Mouse (Mus musculus) c-Kit-negative CD71-positive TER-119-positive erythroid progenitor cells, embryonic 14.5 days (primary cell): ENCODE data around the gene BC017158.

Experiments
- DNase-seq: peaks from one replicate; pipeline ENCODE4 v3.0.0-alpha.2; 2013; ENCODE audit warnings: low read depth, low spot score

Gene BC017158

DNA sequence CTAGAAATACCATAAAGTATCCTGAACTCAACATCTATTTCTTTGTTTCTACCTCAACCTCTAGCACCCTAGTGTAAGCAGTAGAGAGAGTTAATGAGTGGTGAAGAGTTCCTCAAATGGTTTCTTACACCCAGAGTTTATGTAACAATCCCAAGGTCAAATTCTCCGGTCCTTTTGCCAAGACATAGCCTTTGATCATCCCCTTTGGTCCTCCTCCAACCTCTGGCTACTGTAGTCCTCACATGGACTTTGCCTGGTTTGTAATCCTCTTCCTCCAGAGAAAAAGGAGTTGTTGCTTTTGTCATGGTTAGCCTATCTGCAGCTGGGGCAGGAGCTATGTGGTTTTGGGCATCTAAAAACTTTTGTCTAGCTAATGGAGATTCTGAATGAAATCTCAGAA, 62.5 kb downstream of the BC017158 start:
- no peak for DNase-seq

DNA sequence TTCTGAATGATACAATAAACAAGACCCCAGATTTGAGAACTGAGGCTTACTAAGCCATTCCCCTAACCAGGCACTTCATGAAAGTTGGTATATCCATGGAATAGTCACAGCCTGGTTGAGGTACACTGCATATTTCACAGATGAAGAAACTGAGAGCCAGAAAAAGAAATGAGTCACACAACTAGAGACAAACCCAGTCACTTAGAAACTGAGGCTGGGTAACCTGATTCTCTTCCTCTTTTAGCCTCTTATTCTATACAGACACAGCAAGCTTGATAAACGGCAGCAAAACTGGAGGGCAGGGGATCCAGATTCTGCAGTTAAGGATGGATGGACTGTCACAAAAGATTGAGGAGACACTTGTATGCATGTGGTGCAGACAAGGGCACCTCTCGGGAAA, 63.2 kb downstream of the BC017158 start:
- no peak for DNase-seq

DNA sequence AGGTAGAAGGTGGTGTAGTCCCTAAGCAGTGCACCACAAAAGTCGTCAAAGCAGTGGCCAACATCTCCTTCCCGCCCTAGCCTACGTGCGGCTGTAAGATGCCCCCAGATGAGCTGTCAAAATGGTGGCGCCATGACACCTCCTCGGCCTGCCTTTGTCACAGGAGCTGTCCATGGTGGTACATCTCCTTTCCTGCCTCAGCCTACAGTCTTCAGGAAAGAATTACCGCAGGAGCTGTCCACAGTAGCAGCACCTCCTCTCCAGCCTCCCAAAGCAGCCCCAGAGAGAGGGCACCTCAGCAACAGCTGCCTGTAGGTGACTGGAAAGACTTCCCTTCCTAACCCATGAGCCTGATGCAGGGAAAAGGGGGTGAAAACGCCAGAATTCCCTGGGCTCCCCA, 66.2 kb downstream of the BC017158 start:
- DNase-seq: no peak
